Mouse (Mus musculus): Measurements from ENCODE around the gene Kap. TPM values are rescaled to one million over a fixed set of nuclear protein-coding genes. Genes with fewer than 3 reads are reported as not detected.

Kap gene
- polyA plus RNA-seq (2014; fragmentation: Nextera tagmentation; extraction: Ambion mirVana), result not detected in 2 replicates

- no peak for ATAC-seq (ENCODE audit: low FRiP score)
- WGBS, result 64% methylated on average over 1 of the region's 1 CpGs
Measured at GRCm38 (mm10) chr6:133853526-133853925, at the start of gene Kap. Kap (minus strand) TSS chr6:133853762.

GRCm38 (mm10) chr6:133885871-133886415, 32.4 kb upstream of the Kap start:
- DNase-seq (ENCODE audit: low spot score), result no peak
- H3K9me3 ChIP-seq (ENCODE audit: control insufficient read depth, low read length), result no peaks in the 10 kb centered on the region
- 90% methylated on average over 5 of the region's 5 CpGs for WGBS
- ATAC-seq (ENCODE audit: low FRiP score), result no peak
- no peak overlapping the region for H3K27ac ChIP-seq
- H3K4me3 ChIP-seq (replicated peaks; ENCODE audit: low read length), result no peak overlapping the region
- no peak overlapping the region for H3K9ac ChIP-seq
- H3K4me1 ChIP-seq (replicated peaks; ENCODE audit: control insufficient read depth, insufficient read depth, low read length), result no peaks in the 10 kb centered on the region
- H3K4me2 ChIP-seq (replicated peaks), result no peak overlapping the region
- no peaks in the 10 kb centered on the region for H3K36me3 ChIP-seq (replicated peaks; ENCODE audit: control insufficient read depth, insufficient read depth)
- H3K27me3 ChIP-seq (ENCODE audit: control insufficient read depth, insufficient read depth, low read length), result no peaks in the 10 kb centered on the region

More at GRCm38 (mm10) chr6:133853526-133853925, at the start of gene Kap:
- no peak for DNase-seq (ENCODE audit: low spot score)
- H3K9me3 ChIP-seq (ENCODE audit: control insufficient read depth, low read length), result no peaks in the 10 kb centered on the region
- no peaks in the 10 kb centered on the region for H3K36me3 ChIP-seq (replicated peaks; ENCODE audit: control insufficient read depth, insufficient read depth)
- H3K4me3 ChIP-seq (replicated peaks; ENCODE audit: low read length), result no peak within 1 kb of the TSS
- no peaks in the 10 kb centered on the region for H3K27me3 ChIP-seq (ENCODE audit: control insufficient read depth, insufficient read depth, low read length)
- H3K4me1 ChIP-seq (replicated peaks; ENCODE audit: control insufficient read depth, insufficient read depth, low read length), result no peaks in the 10 kb centered on the region
- no peak within 1 kb of the TSS for H3K9ac ChIP-seq
- H3K4me2 ChIP-seq (replicated peaks), result no peak within 1 kb of the TSS
- H3K27ac ChIP-seq, result no peak within 1 kb of the TSS

GRCm38 (mm10) chr6:133883446-133883985, 30.0 kb upstream of the Kap start:
- DNase-seq (ENCODE audit: low spot score) (no peak), ATAC-seq (ENCODE audit: low FRiP score) (no peak)
- no peaks in the 10 kb centered on the region for H3K9me3 ChIP-seq (ENCODE audit: control insufficient read depth, low read length)
- H3K36me3 ChIP-seq (replicated peaks; ENCODE audit: control insufficient read depth, insufficient read depth), result no peaks in the 10 kb centered on the region
- H3K9ac ChIP-seq, result no peak overlapping the region
- H3K4me2 ChIP-seq (replicated peaks), result no peak overlapping the region
- no peak overlapping the region for H3K27ac ChIP-seq
- no peaks in the 10 kb centered on the region for H3K4me1 ChIP-seq (replicated peaks; ENCODE audit: control insufficient read depth, insufficient read depth, low read length)
- no peaks in the 10 kb centered on the region for H3K27me3 ChIP-seq (ENCODE audit: control insufficient read depth, insufficient read depth, low read length)
- WGBS, result 87% methylated on average over 5 of the region's 5 CpGs
- no peak overlapping the region for H3K4me3 ChIP-seq (replicated peaks; ENCODE audit: low read length)

- H3K9ac ChIP-seq, result no peak overlapping the region
- H3K36me3 ChIP-seq (replicated peaks; ENCODE audit: control insufficient read depth, insufficient read depth), result no peaks in the 10 kb centered on the region
- no peaks in the 10 kb centered on the region for H3K9me3 ChIP-seq (ENCODE audit: control insufficient read depth, low read length)
- no peaks in the 10 kb centered on the region for H3K27me3 ChIP-seq (ENCODE audit: control insufficient read depth, insufficient read depth, low read length)
- no peak overlapping the region for H3K27ac ChIP-seq
- WGBS, result 29% methylated on average over 12 of the region's 12 CpGs
- no peak overlapping the region for H3K4me3 ChIP-seq (replicated peaks; ENCODE audit: low read length)
- H3K4me2 ChIP-seq (replicated peaks), result no peak overlapping the region
- peak; percentile 86 for DNase-seq (ENCODE audit: low spot score)
- ATAC-seq (ENCODE audit: low FRiP score), result no peak
- H3K4me1 ChIP-seq (replicated peaks; ENCODE audit: control insufficient read depth, insufficient read depth, low read length), result no peaks in the 10 kb centered on the region
Measured at GRCm38 (mm10) chr6:133875906-133876462, 22.4 kb upstream of the Kap start.

GRCm38 (mm10) chr6:133872667-133873066, 19.1 kb upstream of the Kap start:
- no peak overlapping the region for H3K27ac ChIP-seq
- H3K36me3 ChIP-seq (replicated peaks; ENCODE audit: control insufficient read depth, insufficient read depth), result no peaks in the 10 kb centered on the region
- ATAC-seq (ENCODE audit: low FRiP score) (no peak), DNase-seq (ENCODE audit: low spot score) (no peak)
- H3K4me1 ChIP-seq (replicated peaks; ENCODE audit: control insufficient read depth, insufficient read depth, low read length), result no peaks in the 10 kb centered on the region
- no peak overlapping the region for H3K9ac ChIP-seq
- no peak overlapping the region for H3K4me3 ChIP-seq (replicated peaks; ENCODE audit: low read length)
- no peak overlapping the region for H3K4me2 ChIP-seq (replicated peaks)
- 76% methylated on average over 2 of the region's 2 CpGs for WGBS
- no peaks in the 10 kb centered on the region for H3K9me3 ChIP-seq (ENCODE audit: control insufficient read depth, low read length)
- no peaks in the 10 kb centered on the region for H3K27me3 ChIP-seq (ENCODE audit: control insufficient read depth, insufficient read depth, low read length)

GRCm38 (mm10) chr6:133871131-133871530, 17.6 kb upstream of the Kap start:
- no peak overlapping the region for H3K9ac ChIP-seq
- H3K4me2 ChIP-seq (replicated peaks), result no peak overlapping the region
- no peaks in the 10 kb centered on the region for H3K9me3 ChIP-seq (ENCODE audit: control insufficient read depth, low read length)
- H3K36me3 ChIP-seq (replicated peaks; ENCODE audit: control insufficient read depth, insufficient read depth), result no peaks in the 10 kb centered on the region
- no peak overlapping the region for H3K4me3 ChIP-seq (replicated peaks; ENCODE audit: low read length)
- no peak for DNase-seq (ENCODE audit: low spot score)
- no peak for ATAC-seq (ENCODE audit: low FRiP score)
- no peaks in the 10 kb centered on the region for H3K27me3 ChIP-seq (ENCODE audit: control insufficient read depth, insufficient read depth, low read length)
- H3K4me1 ChIP-seq (replicated peaks; ENCODE audit: control insufficient read depth, insufficient read depth, low read length), result no peaks in the 10 kb centered on the region
- no peak overlapping the region for H3K27ac ChIP-seq
- 73% methylated on average over 1 of the region's 1 CpGs for WGBS

- no peak overlapping the region for H3K4me3 ChIP-seq (replicated peaks; ENCODE audit: low read length)
- H3K27me3 ChIP-seq (ENCODE audit: control insufficient read depth, insufficient read depth, low read length), result no peaks in the 10 kb centered on the region
- H3K36me3 ChIP-seq (replicated peaks; ENCODE audit: control insufficient read depth, insufficient read depth), result no peaks in the 10 kb centered on the region
- no peaks in the 10 kb centered on the region for H3K4me1 ChIP-seq (replicated peaks; ENCODE audit: control insufficient read depth, insufficient read depth, low read length)
- no peak overlapping the region for H3K9ac ChIP-seq
- H3K9me3 ChIP-seq (ENCODE audit: control insufficient read depth, low read length), result no peaks in the 10 kb centered on the region
- 70% methylated on average over 1 of the region's 1 CpGs for WGBS
- ATAC-seq (ENCODE audit: low FRiP score) (no peak), DNase-seq (ENCODE audit: low spot score) (no peak)
- H3K4me2 ChIP-seq (replicated peaks), result no peak overlapping the region
- no peak overlapping the region for H3K27ac ChIP-seq
Measured at GRCm38 (mm10) chr6:133868381-133868780, 14.8 kb upstream of the Kap start.

- H3K4me1 ChIP-seq (replicated peaks; ENCODE audit: control insufficient read depth, insufficient read depth, low read length), result no peaks in the 10 kb centered on the region
- H3K36me3 ChIP-seq (replicated peaks; ENCODE audit: control insufficient read depth, insufficient read depth), result no peaks in the 10 kb centered on the region
- WGBS, result 82% methylated on average over 2 of the region's 2 CpGs
- H3K4me3 ChIP-seq (replicated peaks; ENCODE audit: low read length), result no peak overlapping the region
- H3K27me3 ChIP-seq (ENCODE audit: control insufficient read depth, insufficient read depth, low read length), result no peaks in the 10 kb centered on the region
- no peak for DNase-seq (ENCODE audit: low spot score)
- no peak for ATAC-seq (ENCODE audit: low FRiP score)
- no peak overlapping the region for H3K4me2 ChIP-seq (replicated peaks)
- no peaks in the 10 kb centered on the region for H3K9me3 ChIP-seq (ENCODE audit: control insufficient read depth, low read length)
- H3K27ac ChIP-seq, result no peak overlapping the region
- no peak overlapping the region for H3K9ac ChIP-seq
Measured at GRCm38 (mm10) chr6:133855871-133856270, 2.3 kb upstream of the Kap start.

- Histone ChIP-seq H3K4me2 (replicated peaks) (no peak overlapping the region), H3K9ac (no peak overlapping the region), H3K9me3 (ENCODE audit: control insufficient read depth, low read length) (no peaks in the 10 kb centered on the region), H3K36me3 (replicated peaks; ENCODE audit: control insufficient read depth, insufficient read depth) (no peaks in the 10 kb centered on the region), H3K27ac (no peak overlapping the region), H3K4me3 (replicated peaks; ENCODE audit: low read length) (no peak overlapping the region), H3K4me1 (replicated peaks; ENCODE audit: control insufficient read depth, insufficient read depth, low read length) (no peaks in the 10 kb centered on the region), H3K27me3 (ENCODE audit: control insufficient read depth, insufficient read depth, low read length) (no peaks in the 10 kb centered on the region)
- 72% methylated on average over 2 of the region's 2 CpGs for WGBS
- DNase-seq (ENCODE audit: low spot score), result no peak
- ATAC-seq (ENCODE audit: low FRiP score), result no peak
Measured at GRCm38 (mm10) chr6:133849359-133849758, 4.2 kb downstream of the Kap start.

Data from hindbrain, embryonic 14.5 days (tissue).